Mouse (Mus musculus) hindbrain, embryonic 14.5 days (tissue): ENCODE results near the gene Grin2a. TPM values are rescaled to one million over a fixed set of nuclear protein-coding genes. Genes with fewer than 3 reads are reported as not detected.
"Not testable (repeated sequence)": the region's sequence is repeated elsewhere in the genome, so short reads cannot be mapped to it uniquely, and the experiment has no call there.

ENCODE experiments used
- ATAC-seq: fragments of 200-750 bp; cut with Nextera tagmentation; 2 replicates; pipeline ENCODE4 v1.8.0; 2017; ENCODE audit warnings: moderate number of reproducible peaks, mild to moderate bottlenecking, moderate TSS enrichment, moderate library complexity; ENCODE audit not compliant: low FRiP score
- DNase-seq: peaks from one replicate; pipeline ENCODE4 v3.0.0-alpha.2; 2015; ENCODE audit warnings: low spot score
- H3K27ac ChIP-seq: fragments of 300-500 bp; sonication (generic); 2 replicates; pipeline ENCODE4 v1.5.1; 2014; ENCODE audit warnings: mild to moderate bottlenecking, moderate library complexity
- H3K27me3 ChIP-seq: fragments of 300-500 bp; sonication (generic); 2 replicates; pipeline ENCODE4 v1.6.1; 2014; ENCODE audit warnings: mild to moderate bottlenecking, low read length, mixed read lengths; ENCODE audit not compliant: control insufficient read depth, insufficient read depth
- H3K36me3 ChIP-seq: fragments of 300-500 bp; sonication (generic); replicated peaks from 2 replicates; pipeline ENCODE4 v1.6.1; 2014; ENCODE audit not compliant: control insufficient read depth, insufficient read depth
- H3K4me1 ChIP-seq: fragments of 300-500 bp; sonication (generic); replicated peaks from 2 replicates; pipeline ENCODE4 v1.6.1; 2014; ENCODE audit warnings: antibody characterized with exemption, low read length, mixed read lengths; ENCODE audit not compliant: control insufficient read depth, insufficient read depth
- H3K4me2 ChIP-seq: fragments of 300-500 bp; sonication (generic); replicated peaks from 2 replicates; pipeline ENCODE4 v1.6.1; 2014; ENCODE audit warnings: mild to moderate bottlenecking, moderate library complexity
- H3K4me3 ChIP-seq: fragments of 300-500 bp; sonication (generic); replicated peaks from 2 replicates; pipeline ENCODE4 v1.5.1; 2014; ENCODE audit warnings: mild to moderate bottlenecking, low read length
- H3K9ac ChIP-seq: fragments of 300-500 bp; sonication (generic); 2 replicates; pipeline ENCODE4 v1.6.1; 2014
- H3K9me3 ChIP-seq: fragments of 300-500 bp; sonication (generic); 2 replicates; pipeline ENCODE4 v1.6.1; 2016; ENCODE audit warnings: low read length; ENCODE audit not compliant: control insufficient read depth
- WGBS: fragments of 180-500 bp; shearing (Covaris S2); extraction: QIAGEN DNeasy Blood & Tissue Kit; methylation state at CpG from one replicate; pipeline ENCODE4 v1.1.7; 2014; 5-methylcytosine and 5-hydroxymethylcytosine counted together
- polyA plus RNA-seq: library from polyadenylated mRNA; unstranded; fragments of >200 nt; fragmentation: Nextera tagmentation; extraction: Ambion mirVana; gene quantifications from 2 replicates; pipeline ENCODE4 v1.2.1, GENCODE M21; 2014

Gene Grin2a
- polyA plus RNA-seq, 1 experiment from 2014 or later = 6.9 TPM

- no peak for ATAC-seq
- H3K27ac ChIP-seq = no peak overlapping the region
- no peak overlapping the region for H3K9ac ChIP-seq
- H3K4me3 ChIP-seq = no peak overlapping the region
- DNase-seq = no peak
- 87% methylated on average over 2 of the region's 2 CpGs for WGBS
- H3K9me3 ChIP-seq = no peaks in the 10 kb centered on the region
- no peaks in the 10 kb centered on the region for H3K4me1 ChIP-seq
- H3K36me3 ChIP-seq = no peaks in the 10 kb centered on the region
- no peaks in the 10 kb centered on the region for H3K27me3 ChIP-seq
- H3K4me2 ChIP-seq = no peak overlapping the region
Observed at GRCm38 (mm10) chr16:9617215-9617614, 378.1 kb downstream of the Grin2a start.

- Histone ChIP-seq H3K4me1 (no peaks in the 10 kb centered on the region), H3K4me3 (no peak overlapping the region), H3K9ac (no peak overlapping the region), H3K9me3 (no peaks in the 10 kb centered on the region), H3K36me3 (no peaks in the 10 kb centered on the region), H3K4me2 (no peak overlapping the region), H3K27me3 (no peaks in the 10 kb centered on the region), H3K27ac (no peak overlapping the region)
- WGBS = 89% methylated on average over 4 of the region's 4 CpGs
- ATAC-seq (no peak), DNase-seq (no peak)
Observed at GRCm38 (mm10) chr16:9616807-9617206, 378.6 kb downstream of the Grin2a start.

- H3K27me3 ChIP-seq, H3K9ac ChIP-seq, ATAC-seq, DNase-seq, H3K4me2 ChIP-seq, H3K27ac ChIP-seq, H3K4me3 ChIP-seq, H3K4me1 ChIP-seq, H3K9me3 ChIP-seq, H3K36me3 ChIP-seq: not testable (repeated sequence)
- WGBS = 95% methylated on average over 5 of the region's 6 CpGs
Observed at GRCm38 (mm10) chr16:9612596-9612995, 382.8 kb downstream of the Grin2a start.

GRCm38 (mm10) chr16:9607432-9607831 lies 387.9 kb downstream of the Grin2a start:
- H3K4me3 ChIP-seq = no peak overlapping the region
- no peaks in the 10 kb centered on the region for H3K9me3 ChIP-seq
- no peak overlapping the region for H3K4me2 ChIP-seq
- H3K4me1 ChIP-seq = no peaks in the 10 kb centered on the region
- DNase-seq = no peak
- no peak overlapping the region for H3K27ac ChIP-seq
- H3K27me3 ChIP-seq = no peaks in the 10 kb centered on the region
- H3K9ac ChIP-seq = no peak overlapping the region
- ATAC-seq = no peak
- 83% methylated on average over 2 of the region's 2 CpGs for WGBS
- H3K36me3 ChIP-seq = no peaks in the 10 kb centered on the region

- DNase-seq (no peak), ATAC-seq (no peak)
- no peaks in the 10 kb centered on the region for H3K9me3 ChIP-seq
- H3K27ac ChIP-seq = no peak overlapping the region
- WGBS = 92% methylated on average over 5 of the region's 5 CpGs
- no peak overlapping the region for H3K4me3 ChIP-seq
- no peaks in the 10 kb centered on the region for H3K4me1 ChIP-seq
- H3K9ac ChIP-seq = no peak overlapping the region
- H3K27me3 ChIP-seq = no peaks in the 10 kb centered on the region
- no peak overlapping the region for H3K4me2 ChIP-seq
- no peaks in the 10 kb centered on the region for H3K36me3 ChIP-seq
Observed at GRCm38 (mm10) chr16:9603983-9604382, 391.4 kb downstream of the Grin2a start.

GRCm38 (mm10) chr16:9602579-9602978 lies 392.8 kb downstream of the Grin2a start:
- no peak overlapping the region for H3K27ac ChIP-seq
- H3K27me3 ChIP-seq = no peaks in the 10 kb centered on the region
- ATAC-seq (no peak), DNase-seq (no peak)
- no peaks in the 10 kb centered on the region for H3K36me3 ChIP-seq
- H3K9me3 ChIP-seq = no peaks in the 10 kb centered on the region
- no peak overlapping the region for H3K4me2 ChIP-seq
- 95% methylated on average over 2 of the region's 2 CpGs for WGBS
- no peak overlapping the region for H3K9ac ChIP-seq
- H3K4me1 ChIP-seq = no peaks in the 10 kb centered on the region
- no peak overlapping the region for H3K4me3 ChIP-seq

- no peaks in the 10 kb centered on the region for H3K36me3 ChIP-seq
- H3K4me2 ChIP-seq = no peak overlapping the region
- no peak overlapping the region for H3K9ac ChIP-seq
- no peak for ATAC-seq
- DNase-seq = no peak
- H3K27ac ChIP-seq = no peak overlapping the region
- 88% methylated on average over 2 of the region's 2 CpGs for WGBS
- H3K9me3 ChIP-seq = no peaks in the 10 kb centered on the region
- no peaks in the 10 kb centered on the region for H3K27me3 ChIP-seq
- no peaks in the 10 kb centered on the region for H3K4me1 ChIP-seq
- H3K4me3 ChIP-seq = no peak overlapping the region
Observed at GRCm38 (mm10) chr16:9589176-9589575, 406.2 kb downstream of the Grin2a start.

GRCm38 (mm10) chr16:9588431-9588830 lies 406.9 kb downstream of the Grin2a start:
- no peak overlapping the region for H3K9ac ChIP-seq
- WGBS = 90% methylated on average over 3 of the region's 3 CpGs
- H3K36me3 ChIP-seq = no peaks in the 10 kb centered on the region
- H3K9me3 ChIP-seq = no peaks in the 10 kb centered on the region
- H3K4me2 ChIP-seq = no peak overlapping the region
- H3K4me1 ChIP-seq = no peaks in the 10 kb centered on the region
- H3K27me3 ChIP-seq = no peaks in the 10 kb centered on the region
- ATAC-seq = no peak
- no peak overlapping the region for H3K4me3 ChIP-seq
- no peak for DNase-seq
- no peak overlapping the region for H3K27ac ChIP-seq

GRCm38 (mm10) chr16:9583981-9584380 lies 411.4 kb downstream of the Grin2a start:
- Histone ChIP-seq H3K4me2 (no peak overlapping the region), H3K4me3 (no peak overlapping the region), H3K27me3 (no peaks in the 10 kb centered on the region), H3K9ac (no peak overlapping the region), H3K36me3 (no peaks in the 10 kb centered on the region), H3K27ac (no peak overlapping the region), H3K4me1 (no peaks in the 10 kb centered on the region), H3K9me3 (no peaks in the 10 kb centered on the region)
- DNase-seq = no peak
- 75% methylated on average over 2 of the region's 2 CpGs for whole genome bisulfite sequencing
- no peak for ATAC-seq

- Histone ChIP-seq H3K4me2 (no peak overlapping the region), H3K4me1 (no peaks in the 10 kb centered on the region), H3K9ac (no peak overlapping the region), H3K36me3 (no peaks in the 10 kb centered on the region), H3K4me3 (no peak overlapping the region), H3K27me3 (no peaks in the 10 kb centered on the region), H3K9me3 (no peaks in the 10 kb centered on the region), H3K27ac (no peak overlapping the region)
- no peak for ATAC-seq
- no peak for DNase-seq
- 35% methylated on average over 1 of the region's 1 CpGs for WGBS
Observed at GRCm38 (mm10) chr16:9571793-9572192, 423.6 kb downstream of the Grin2a start.
